Mouse (Mus musculus): ENCODE measurements around the gene Mxd3. TPM values are rescaled to one million over a fixed set of nuclear protein-coding genes. Genes with fewer than 3 reads are reported as not detected.

Gene Mxd3
- polyA plus RNA-seq (2016; fragmentation: Nextera tagmentation; extraction: Ambion mirVana): 25.2 and 33.7 TPM in 2 replicates

DNA sequence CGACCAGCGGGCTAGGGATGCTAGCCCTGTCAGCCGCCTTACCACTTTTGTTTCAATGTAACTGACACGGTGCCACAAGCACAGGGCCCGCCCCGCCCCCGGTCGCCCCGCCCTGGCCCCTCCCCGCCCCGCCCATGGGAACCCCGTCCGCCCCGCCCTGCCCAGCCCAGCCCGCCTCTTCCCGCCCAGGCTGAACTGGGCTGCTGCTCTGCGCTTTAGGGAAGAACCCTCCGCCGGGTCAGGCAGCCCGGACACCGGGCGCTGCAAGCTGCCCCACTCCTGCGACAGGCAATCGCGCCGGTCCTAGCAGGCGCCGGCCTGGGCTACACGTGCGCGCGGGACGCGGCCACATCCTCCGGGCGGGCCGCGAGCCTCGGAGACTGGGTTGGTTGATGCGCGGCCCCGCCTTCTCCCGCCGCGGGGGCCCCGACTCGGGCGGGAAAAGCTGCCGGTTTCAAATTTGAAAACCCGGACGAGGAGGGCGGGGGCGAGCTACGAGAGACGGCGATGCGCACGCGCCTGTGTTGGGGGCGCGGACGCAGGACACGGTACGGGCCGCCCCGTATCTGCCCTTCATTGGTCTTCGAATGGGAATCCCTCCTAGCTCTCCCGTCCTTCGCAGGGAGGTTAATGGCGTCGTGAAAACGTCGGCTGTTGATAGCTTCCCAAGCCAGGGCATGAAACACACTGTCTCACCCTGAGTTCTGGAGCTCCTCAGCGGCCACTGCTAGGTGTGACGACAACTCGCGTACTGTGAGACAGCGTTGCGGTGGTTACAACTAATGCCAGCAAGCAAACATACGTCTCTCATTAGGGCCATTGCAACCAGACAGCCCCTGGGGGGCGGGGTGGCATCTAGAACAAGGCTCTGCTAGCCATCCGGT lies at the start of gene Mxd3:
Gene Mxd3 (minus strand): TSS at position 141 of the 884 bp plus-strand sequence.
- Histone ChIP-seq H3K4me1 (replicated peaks) (peaks cover 43% of the 10 kb centered on the region), H3K4me3 (peak within 1 kb of the TSS; percentile 69), H3K36me3 (peaks cover 23% of the 10 kb centered on the region), H3K27ac (peak within 1 kb of the TSS; percentile 96), H3K9me3 (no peaks in the 10 kb centered on the region), H3K27me3 (ENCODE audit: insufficient read depth, poor library complexity, severe bottlenecking) (peaks cover 11% of the 10 kb centered on the region)
- WGBS: under 1% methylated on average over 82 of the region's 82 CpGs
- peak; percentile 91 for DNase-seq (ENCODE audit: low spot score)

DNA sequence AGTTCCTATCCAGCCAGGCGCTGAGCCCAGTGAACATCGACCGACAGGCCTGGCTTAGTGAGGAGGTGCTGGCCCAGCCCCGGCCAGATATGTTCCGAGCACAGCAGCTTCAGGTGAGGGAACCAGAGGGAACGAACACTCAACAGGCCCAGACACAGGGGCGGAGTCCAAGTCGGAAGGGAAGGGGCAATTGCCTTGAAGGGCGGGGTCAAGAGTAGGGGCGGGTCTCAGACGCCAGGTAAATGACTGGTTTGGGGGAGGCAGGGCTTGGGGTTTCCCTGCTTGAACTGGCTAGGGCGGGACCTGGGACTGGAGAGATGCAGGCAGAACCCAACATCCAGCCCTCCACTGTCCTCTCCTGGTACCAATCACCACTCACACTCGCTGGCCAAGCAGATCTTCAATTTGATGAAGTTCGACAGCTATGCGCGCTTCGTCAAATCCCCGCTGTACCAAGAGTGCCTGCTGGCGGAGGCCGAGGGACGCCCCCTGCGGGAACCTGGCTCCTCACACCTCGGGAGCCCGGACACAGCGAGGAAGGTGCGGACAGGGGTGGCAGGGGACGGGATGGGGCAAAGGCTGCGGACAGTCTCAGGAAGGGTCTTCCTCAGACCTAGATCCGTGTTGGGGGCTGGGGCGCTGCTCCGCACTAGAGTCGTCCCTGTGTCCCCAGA lies 49.4 kb upstream of the Mxd3 start:
- peak; percentile 21 for DNase-seq (ENCODE audit: low spot score)
- peaks cover 12% of the 10 kb centered on the region for H3K4me1 ChIP-seq (replicated peaks)
- H3K4me3 ChIP-seq: peak overlapping the region; percentile 33
- no peaks in the 10 kb centered on the region for H3K9me3 ChIP-seq
- H3K27me3 ChIP-seq (ENCODE audit: insufficient read depth, poor library complexity, severe bottlenecking): peaks cover 81% of the 10 kb centered on the region
- no peak overlapping the region for H3K27ac ChIP-seq
- H3K36me3 ChIP-seq: no peaks in the 10 kb centered on the region
- WGBS: 5% methylated on average over 32 of the region's 32 CpGs

DNA sequence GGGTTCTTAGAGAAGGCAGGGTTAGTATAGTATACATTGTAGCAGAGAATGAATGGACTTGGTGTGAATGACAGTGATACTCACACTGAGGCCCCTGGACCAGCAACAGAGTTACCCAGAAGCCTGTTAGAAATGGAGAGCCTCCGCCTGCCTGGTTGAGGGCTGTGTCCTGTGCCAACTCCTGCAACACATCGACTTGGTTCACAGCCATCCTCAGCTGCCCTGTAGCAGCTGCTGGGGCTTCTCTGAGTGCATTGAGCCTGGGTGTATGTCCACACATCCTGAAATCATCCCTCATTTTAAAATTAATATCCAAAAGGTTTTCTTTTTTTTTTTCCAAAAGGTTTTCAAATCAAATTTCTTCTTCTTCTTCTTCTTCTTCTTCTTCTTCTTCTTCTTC lies 46.3 kb upstream of the Mxd3 start:
- no peak overlapping the region for H3K4me3 ChIP-seq
- no peak overlapping the region for H3K27ac ChIP-seq
- no peaks in the 10 kb centered on the region for H3K9me3 ChIP-seq
- H3K4me1 ChIP-seq (replicated peaks): peaks cover 22% of the 10 kb centered on the region
- peaks cover 68% of the 10 kb centered on the region for H3K27me3 ChIP-seq (ENCODE audit: insufficient read depth, poor library complexity, severe bottlenecking)
- no peaks in the 10 kb centered on the region for H3K36me3 ChIP-seq
- WGBS: 76% methylated on average over 2 of the region's 2 CpGs
- no peak for DNase-seq (ENCODE audit: low spot score)

DNA sequence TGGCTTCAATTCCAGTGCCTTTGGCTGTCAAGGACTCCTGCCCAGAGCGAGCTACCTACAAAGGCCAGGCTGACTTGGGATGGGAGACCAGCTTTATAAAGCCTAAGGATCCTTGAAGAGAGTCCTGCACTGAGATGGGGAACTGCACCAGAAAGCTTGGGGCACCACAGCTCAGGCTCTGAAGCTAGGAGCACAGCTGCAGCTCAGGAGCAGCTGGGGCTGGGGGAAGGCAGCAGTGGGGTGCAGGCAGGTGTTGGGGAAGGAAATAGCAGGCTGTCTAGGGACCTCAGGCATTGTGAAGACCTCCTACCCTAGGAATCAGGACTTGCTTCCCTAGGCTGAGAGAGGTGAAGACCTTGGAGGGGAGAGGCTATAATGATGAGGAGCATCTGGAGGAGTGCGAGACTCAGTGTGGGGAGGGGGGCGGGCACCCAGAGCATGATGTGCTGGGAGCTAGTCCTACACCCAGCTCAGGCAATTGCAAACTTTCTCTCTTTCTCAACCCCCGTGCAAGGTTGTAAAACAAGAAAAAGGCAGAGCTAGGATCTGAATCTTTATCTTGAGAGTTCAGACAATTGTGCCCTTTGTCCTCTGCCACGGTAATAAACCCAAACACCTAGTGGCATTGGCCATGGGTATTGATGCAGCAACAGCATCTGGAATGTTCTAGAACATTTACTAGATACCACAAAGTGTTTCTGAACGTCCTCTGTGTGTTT lies 44.7 kb upstream of the Mxd3 start:
- Histone ChIP-seq H3K27ac (no peak overlapping the region), H3K4me3 (no peak overlapping the region), H3K4me1 (replicated peaks) (peaks cover 22% of the 10 kb centered on the region), H3K9me3 (no peaks in the 10 kb centered on the region), H3K27me3 (ENCODE audit: insufficient read depth, poor library complexity, severe bottlenecking) (peaks cover 55% of the 10 kb centered on the region), H3K36me3 (no peaks in the 10 kb centered on the region)
- no peak for DNase-seq (ENCODE audit: low spot score)
- 66% methylated on average over 6 of the region's 6 CpGs for WGBS

DNA sequence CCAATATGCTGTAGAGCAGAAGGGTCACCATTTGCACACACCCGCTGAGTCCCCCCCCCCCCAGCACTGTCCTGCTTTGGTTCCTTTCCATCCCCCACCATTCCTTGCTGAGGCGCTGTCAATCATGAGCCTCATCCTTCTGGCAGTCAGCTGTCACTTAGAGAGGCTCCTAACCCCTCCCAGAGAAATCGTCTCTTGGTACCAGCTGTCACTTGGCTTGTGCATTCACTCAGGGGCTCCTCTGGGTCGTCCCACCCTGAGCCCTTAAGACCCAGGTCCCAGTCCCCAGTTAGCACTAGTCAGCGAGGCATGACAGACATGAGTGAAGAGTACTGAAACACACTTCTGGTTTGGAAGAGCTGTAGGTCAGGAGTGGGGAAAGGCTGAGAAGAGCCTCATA lies 42.1 kb upstream of the Mxd3 start:
- Histone ChIP-seq H3K36me3 (no peaks in the 10 kb centered on the region), H3K9me3 (no peaks in the 10 kb centered on the region), H3K4me3 (no peak overlapping the region), H3K4me1 (replicated peaks) (peaks cover 13% of the 10 kb centered on the region), H3K27ac (no peak overlapping the region), H3K27me3 (ENCODE audit: insufficient read depth, poor library complexity, severe bottlenecking) (peaks cover 39% of the 10 kb centered on the region)
- no peak for DNase-seq (ENCODE audit: low spot score)
- WGBS: 57% methylated on average over 5 of the region's 5 CpGs

DNA sequence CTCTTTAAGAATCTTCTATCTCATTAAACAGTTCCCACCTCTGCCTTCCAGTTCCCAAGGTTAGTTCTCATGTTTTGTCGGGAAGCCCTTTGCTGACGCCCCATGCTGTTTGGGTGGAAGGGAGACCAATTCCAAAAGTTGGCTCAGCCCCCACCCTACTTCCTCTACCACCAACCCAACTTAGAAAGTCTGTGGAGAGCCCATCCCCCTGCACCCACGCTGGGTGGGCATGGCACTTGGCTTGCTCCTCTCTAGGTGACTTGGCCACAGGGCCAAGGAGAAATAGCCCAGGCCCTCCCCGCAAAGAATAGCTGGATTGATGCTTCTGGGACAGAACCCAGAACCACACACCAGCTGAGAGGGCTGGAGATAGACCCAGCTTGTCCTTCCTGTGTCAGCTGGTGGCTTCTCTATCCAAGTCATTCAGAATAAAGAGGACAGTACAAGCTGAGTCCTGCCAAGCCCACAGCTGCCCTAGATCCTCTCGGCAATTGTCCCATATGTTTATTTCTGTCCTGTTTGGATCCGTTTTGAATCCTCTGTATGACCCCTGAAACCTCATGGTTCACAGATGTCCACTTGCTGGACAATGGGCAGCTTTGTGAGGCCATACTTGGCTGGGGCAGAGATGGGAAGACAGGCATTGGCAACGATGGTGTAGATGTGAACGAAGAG lies 41.5 kb upstream of the Mxd3 start:
- H3K36me3 ChIP-seq: no peaks in the 10 kb centered on the region
- no peak for DNase-seq (ENCODE audit: low spot score)
- 68% methylated on average over 8 of the region's 8 CpGs for WGBS
- peak overlapping the region; percentile 40; the same call in 1 of the 2 replicates for H3K27ac ChIP-seq
- no peak overlapping the region for H3K4me3 ChIP-seq
- H3K27me3 ChIP-seq (ENCODE audit: insufficient read depth, poor library complexity, severe bottlenecking): peaks cover 34% of the 10 kb centered on the region
- H3K9me3 ChIP-seq: no peaks in the 10 kb centered on the region
- H3K4me1 ChIP-seq (replicated peaks): peaks cover 13% of the 10 kb centered on the region

DNA sequence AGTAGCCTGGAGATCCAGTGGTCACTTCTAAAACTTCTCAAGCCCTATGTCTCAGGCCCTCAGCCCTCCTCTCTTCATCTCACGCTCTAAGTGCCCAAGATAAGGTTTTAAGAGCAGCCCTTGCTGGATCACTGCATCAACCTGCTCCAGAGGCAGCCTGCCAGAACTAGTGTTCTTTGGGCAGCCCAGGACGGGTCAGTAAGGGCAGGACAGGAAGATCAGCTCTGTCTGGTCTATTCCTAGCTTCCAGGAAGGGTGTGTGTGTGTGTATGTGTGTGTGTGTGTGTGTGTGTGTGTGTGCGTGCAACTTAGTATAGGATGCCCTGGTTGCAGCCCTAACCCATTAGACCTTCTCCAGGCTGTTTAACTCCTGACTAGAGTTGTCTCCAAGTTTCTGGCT lies 40.6 kb upstream of the Mxd3 start:
- Histone ChIP-seq H3K27ac (no peak overlapping the region), H3K36me3 (no peaks in the 10 kb centered on the region), H3K9me3 (no peaks in the 10 kb centered on the region), H3K27me3 (ENCODE audit: insufficient read depth, poor library complexity, severe bottlenecking) (peaks cover 30% of the 10 kb centered on the region), H3K4me1 (replicated peaks) (peaks cover 13% of the 10 kb centered on the region), H3K4me3 (no peak overlapping the region)
- DNase-seq (ENCODE audit: low spot score): no peak
- WGBS: 69% methylated on average over 3 of the region's 3 CpGs

DNA sequence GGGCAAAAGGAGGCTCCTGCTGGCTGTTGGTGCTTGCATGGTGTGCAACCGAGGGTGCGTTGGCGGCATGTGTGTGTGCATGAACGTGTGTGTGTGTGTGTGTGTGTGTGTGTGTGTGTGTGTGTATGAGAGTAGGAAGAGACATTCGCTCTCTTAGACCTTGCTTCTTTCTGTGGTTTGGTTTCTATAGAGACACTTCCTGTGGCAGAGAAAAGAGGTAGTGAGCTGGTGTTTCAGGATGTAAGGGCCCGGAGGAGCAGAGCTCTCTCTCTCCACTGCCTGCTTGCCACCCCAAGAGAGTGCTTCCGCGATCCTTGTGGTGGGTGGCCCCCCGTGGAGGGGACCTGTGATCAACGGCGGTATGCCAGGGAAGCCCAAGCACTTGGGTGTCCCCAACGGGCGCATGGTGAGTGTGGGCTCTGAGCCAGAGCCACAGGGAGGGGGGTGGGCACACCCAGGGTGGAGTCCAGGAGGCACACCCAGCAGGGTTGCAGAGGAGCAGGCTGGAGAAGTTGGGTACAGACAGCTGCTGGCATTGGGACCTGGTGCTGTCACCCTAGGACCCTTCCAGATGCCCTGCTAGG lies 40.0 kb upstream of the Mxd3 start, which contains the start of gene Rgs14:
Gene Rgs14 (plus strand): TSS at position 202 of the 584 bp plus-strand sequence.
- Histone ChIP-seq H3K9me3 (no peaks in the 10 kb centered on the region), H3K27ac (peak within 1 kb of the TSS; percentile 51; the same call in 1 of the 2 replicates), H3K27me3 (ENCODE audit: insufficient read depth, poor library complexity, severe bottlenecking) (peaks cover 30% of the 10 kb centered on the region), H3K4me1 (replicated peaks) (peaks cover 13% of the 10 kb centered on the region), H3K36me3 (no peaks in the 10 kb centered on the region), H3K4me3 (no peak within 1 kb of the TSS)
- 63% methylated on average over 13 of the region's 13 CpGs for WGBS
- no peak for DNase-seq (ENCODE audit: low spot score)

DNA sequence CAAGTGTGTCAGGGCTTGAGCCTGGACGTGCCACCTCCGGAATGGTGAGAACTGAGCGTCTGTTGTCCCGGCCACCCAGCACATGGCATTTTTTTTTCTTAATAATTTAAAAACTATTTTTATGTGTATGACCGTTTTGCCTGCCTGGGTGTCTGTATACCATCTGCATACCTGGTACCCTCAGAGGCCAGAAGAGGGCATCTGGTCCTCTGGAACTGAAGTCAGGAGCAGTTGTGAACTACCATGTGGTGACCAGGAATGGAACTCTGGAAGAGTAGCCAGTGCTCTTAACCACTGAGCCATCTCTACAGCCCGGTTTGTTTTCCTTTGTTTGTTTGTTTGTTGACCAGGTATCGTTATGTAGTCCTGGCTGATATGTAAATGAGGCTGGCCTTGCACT lies 38.8 kb upstream of the Mxd3 start:
- Histone ChIP-seq H3K9me3 (no peaks in the 10 kb centered on the region), H3K36me3 (no peaks in the 10 kb centered on the region), H3K27ac (no peak overlapping the region), H3K4me1 (replicated peaks) (peaks cover 13% of the 10 kb centered on the region), H3K27me3 (ENCODE audit: insufficient read depth, poor library complexity, severe bottlenecking) (peaks cover 21% of the 10 kb centered on the region), H3K4me3 (no peak overlapping the region)
- no peak for DNase-seq (ENCODE audit: low spot score)
- 77% methylated on average over 7 of the region's 7 CpGs for WGBS

DNA sequence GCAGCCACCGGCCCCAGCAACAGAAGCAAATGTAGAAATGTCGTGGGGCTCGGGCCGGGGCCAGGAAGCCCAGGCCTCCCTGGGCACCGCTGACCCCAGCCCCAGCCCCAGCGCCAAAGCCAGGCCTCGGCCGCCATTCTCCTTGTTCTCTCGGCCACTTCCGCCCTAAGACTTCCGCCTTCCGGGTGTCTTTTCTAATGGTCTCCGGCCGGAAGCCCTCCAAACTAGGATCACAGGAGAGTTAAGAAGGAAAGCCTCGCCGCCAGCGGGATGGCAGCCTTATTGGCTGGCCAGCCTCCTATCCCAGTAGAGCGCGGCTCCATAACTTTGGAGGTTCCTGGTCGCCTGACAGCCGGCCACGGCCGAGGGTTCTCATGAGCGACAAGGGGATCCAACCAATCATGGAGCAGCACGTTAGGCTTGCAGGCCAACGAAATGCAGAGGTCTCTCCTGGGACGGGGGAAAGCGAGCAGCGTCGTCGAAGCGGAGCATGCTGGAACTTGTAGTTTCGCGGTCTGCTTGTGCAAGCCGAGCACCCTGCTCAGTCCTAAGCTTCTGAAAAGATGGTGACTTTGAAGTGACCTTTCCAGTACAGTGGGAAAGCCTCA lies 32.9 kb upstream of the Mxd3 start, which contains the start of gene Lman2:
Gene Lman2 (minus strand): TSS at position 331 of the 608 bp plus-strand sequence.
- under 1% methylated on average over 35 of the region's 35 CpGs for WGBS
- peak within 1 kb of the TSS; percentile 92 for H3K4me3 ChIP-seq
- H3K4me1 ChIP-seq (replicated peaks): peaks cover 21% of the 10 kb centered on the region
- peaks cover 37% of the 10 kb centered on the region for H3K36me3 ChIP-seq
- H3K9me3 ChIP-seq: no peaks in the 10 kb centered on the region
- H3K27me3 ChIP-seq (ENCODE audit: insufficient read depth, poor library complexity, severe bottlenecking): 0 out of 2 replicates have a peak, but pooled peaks cover 3% of the 10 kb centered on the region
- peak within 1 kb of the TSS; percentile 92 for H3K27ac ChIP-seq
- peak; percentile 97 for DNase-seq (ENCODE audit: low spot score)

DNA sequence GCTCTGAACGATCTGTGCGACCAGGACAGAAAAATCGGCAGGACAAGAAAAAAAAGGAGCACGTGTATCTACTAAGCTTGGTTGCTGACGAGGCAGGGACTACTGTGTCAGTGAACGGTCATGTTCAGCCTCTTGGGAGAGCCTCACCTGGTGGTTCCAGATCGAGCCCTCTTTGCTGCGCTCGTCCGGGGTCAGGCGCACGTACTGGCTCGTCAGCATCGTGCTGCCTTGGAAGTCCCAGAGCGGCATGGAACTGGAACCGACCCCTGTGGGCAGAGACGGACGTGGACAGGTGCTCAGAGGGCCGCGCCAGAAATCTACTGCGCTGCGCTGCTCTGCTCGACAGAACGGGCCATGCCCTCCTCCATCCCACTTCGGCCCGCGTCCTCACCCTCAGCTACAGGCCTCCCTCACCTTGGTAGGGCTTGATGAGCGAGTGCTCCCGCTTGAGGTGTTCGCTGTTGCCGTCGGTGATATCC lies 32.4 kb upstream of the Mxd3 start:
- under 1% methylated on average over 32 of the region's 32 CpGs for WGBS
- no peak for DNase-seq (ENCODE audit: low spot score)
- H3K4me3 ChIP-seq: peak overlapping the region; percentile 92
- peaks cover 43% of the 10 kb centered on the region for H3K36me3 ChIP-seq
- peaks cover 21% of the 10 kb centered on the region for H3K4me1 ChIP-seq (replicated peaks)
- H3K27me3 ChIP-seq (ENCODE audit: insufficient read depth, poor library complexity, severe bottlenecking): no peaks in the 10 kb centered on the region
- peak overlapping the region; percentile 92 for H3K27ac ChIP-seq
- H3K9me3 ChIP-seq: no peaks in the 10 kb centered on the region
